Mouse (Mus musculus): ENCODE measurements at regions not wholly inside any gene's neighbourhood (a gene's known extent, or its start where the extent isn't known, plus 50 kb on each side); places are given as distances from the start of the nearest gene placed in this dataset.

GRCm38 (mm10) chr6:31221490-31221889 is 177.0 kb upstream of the Mkln1 start:
- Histone ChIP-seq H3K27me3 (replicated peaks) (peaks cover 70% of the 10 kb centered on the region), H3K9me3 (no peaks in the 10 kb centered on the region), H3K4me2 (peak overlapping the region; percentile 16; the same call in 1 of the 2 replicates), H3K27ac (replicated peaks) (no peak overlapping the region), H3K4me3 (no peak overlapping the region), H3K36me3 (no peaks in the 10 kb centered on the region), H3K9ac (no peak overlapping the region), H3K4me1 (peaks cover 36% of the 10 kb centered on the region)
- 39% methylated on average over 10 of the region's 10 CpGs for WGBS
- ATAC-seq (ENCODE audit: extremely low read depth, insufficient number of reproducible peaks, low FRiP score, low TSS enrichment): no peak

- no peak overlapping the region for H3K27ac ChIP-seq (replicated peaks)
- peaks cover 65% of the 10 kb centered on the region for H3K27me3 ChIP-seq (replicated peaks)
- WGBS: 71% methylated on average over 6 of the region's 6 CpGs
- H3K9ac ChIP-seq: no peak overlapping the region
- H3K4me1 ChIP-seq: peaks cover 32% of the 10 kb centered on the region
- H3K36me3 ChIP-seq: no peaks in the 10 kb centered on the region
- no peaks in the 10 kb centered on the region for H3K9me3 ChIP-seq
- ATAC-seq (ENCODE audit: extremely low read depth, insufficient number of reproducible peaks, low FRiP score, low TSS enrichment): no peak
- 0 out of 2 replicates have a peak overlapping the region, but pooled peaks have one; percentile 16 for H3K4me2 ChIP-seq
- H3K4me3 ChIP-seq: no peak overlapping the region
Observed at GRCm38 (mm10) chr6:31222024-31222579, 176.4 kb upstream of the Mkln1 start.

DNA sequence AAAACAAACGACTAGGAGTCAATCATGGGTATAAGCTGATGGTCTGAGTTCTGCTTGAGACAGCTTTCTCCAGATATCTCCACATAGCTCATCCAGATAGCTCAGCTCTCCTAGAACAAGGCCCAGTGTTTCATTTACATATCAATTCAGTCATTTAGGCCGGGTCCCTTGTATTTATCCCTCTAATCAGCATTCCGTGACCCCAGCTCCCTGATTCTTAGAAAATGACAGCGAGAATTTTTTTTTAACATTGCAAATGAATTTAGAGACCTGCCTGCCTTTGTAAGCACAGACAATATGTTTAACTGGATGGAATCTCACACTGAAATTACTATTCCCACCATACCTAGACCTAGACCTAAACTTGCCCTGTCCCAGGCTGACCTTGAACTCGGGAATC is 171.1 kb upstream of the Mkln1 start:
- Histone ChIP-seq H3K9ac (no peak overlapping the region), H3K4me3 (no peak overlapping the region), H3K36me3 (no peaks in the 10 kb centered on the region), H3K27ac (replicated peaks) (no peak overlapping the region), H3K4me2 (no peak overlapping the region), H3K4me1 (no peaks in the 10 kb centered on the region), H3K27me3 (replicated peaks) (peaks cover 15% of the 10 kb centered on the region), H3K9me3 (no peaks in the 10 kb centered on the region)
- 51% methylated on average over 5 of the region's 5 CpGs for WGBS
- no peak for ATAC-seq (ENCODE audit: extremely low read depth, insufficient number of reproducible peaks, low FRiP score, low TSS enrichment)

DNA sequence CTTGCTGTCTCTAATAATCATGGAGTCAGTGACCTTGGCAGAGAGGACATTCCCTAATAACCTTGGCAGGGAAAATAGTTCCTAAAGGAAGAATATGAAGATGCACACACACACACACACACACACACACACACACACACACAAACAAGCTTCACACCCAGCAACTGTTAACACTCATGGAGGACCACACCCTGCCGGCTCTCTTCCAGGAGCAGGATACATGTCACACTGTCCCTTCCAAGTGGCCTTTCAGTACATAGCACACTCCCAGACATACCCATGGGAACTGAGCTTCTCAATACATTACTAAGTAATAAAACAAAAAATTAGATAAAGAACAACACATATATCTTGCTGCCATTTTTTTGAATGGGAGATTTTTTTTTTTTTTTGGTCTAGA is 170.5 kb upstream of the Mkln1 start:
- H3K4me3 ChIP-seq: no peak overlapping the region
- no peak overlapping the region for H3K9ac ChIP-seq
- H3K27me3 ChIP-seq (replicated peaks): peaks cover 14% of the 10 kb centered on the region
- no peaks in the 10 kb centered on the region for H3K36me3 ChIP-seq
- H3K4me1 ChIP-seq: no peaks in the 10 kb centered on the region
- H3K9me3 ChIP-seq: no peaks in the 10 kb centered on the region
- 87% methylated on average over 1 of the region's 1 CpGs for WGBS
- no peak overlapping the region for H3K27ac ChIP-seq (replicated peaks)
- ATAC-seq (ENCODE audit: extremely low read depth, insufficient number of reproducible peaks, low FRiP score, low TSS enrichment): no peak
- H3K4me2 ChIP-seq: no peak overlapping the region

DNA sequence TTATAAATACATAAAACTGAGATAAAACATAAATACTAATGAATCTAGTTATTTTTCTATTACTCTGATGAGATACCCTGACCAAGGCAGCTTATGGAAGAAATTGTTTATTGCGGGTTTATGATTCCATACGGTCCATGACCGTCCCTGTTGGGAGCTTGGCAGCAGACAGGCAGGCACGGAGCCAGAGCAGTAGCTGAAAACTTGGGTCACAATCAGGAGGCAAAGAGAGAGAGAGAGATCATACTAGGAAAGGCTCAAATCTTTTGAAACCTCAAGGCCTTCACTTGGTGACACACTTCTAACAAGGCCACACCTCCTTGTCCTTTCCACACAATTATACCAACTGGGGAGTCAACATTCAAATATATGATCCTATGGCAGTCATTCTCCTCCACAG is 166.7 kb upstream of the Mkln1 start:
- H3K27ac ChIP-seq (replicated peaks): no peak overlapping the region
- ATAC-seq (ENCODE audit: extremely low read depth, insufficient number of reproducible peaks, low FRiP score, low TSS enrichment): no peak
- no peaks in the 10 kb centered on the region for H3K9me3 ChIP-seq
- WGBS: 78% methylated on average over 4 of the region's 4 CpGs
- no peaks in the 10 kb centered on the region for H3K4me1 ChIP-seq
- no peak overlapping the region for H3K9ac ChIP-seq
- H3K27me3 ChIP-seq (replicated peaks): no peaks in the 10 kb centered on the region
- no peak overlapping the region for H3K4me3 ChIP-seq
- no peaks in the 10 kb centered on the region for H3K36me3 ChIP-seq
- H3K4me2 ChIP-seq: no peak overlapping the region

DNA sequence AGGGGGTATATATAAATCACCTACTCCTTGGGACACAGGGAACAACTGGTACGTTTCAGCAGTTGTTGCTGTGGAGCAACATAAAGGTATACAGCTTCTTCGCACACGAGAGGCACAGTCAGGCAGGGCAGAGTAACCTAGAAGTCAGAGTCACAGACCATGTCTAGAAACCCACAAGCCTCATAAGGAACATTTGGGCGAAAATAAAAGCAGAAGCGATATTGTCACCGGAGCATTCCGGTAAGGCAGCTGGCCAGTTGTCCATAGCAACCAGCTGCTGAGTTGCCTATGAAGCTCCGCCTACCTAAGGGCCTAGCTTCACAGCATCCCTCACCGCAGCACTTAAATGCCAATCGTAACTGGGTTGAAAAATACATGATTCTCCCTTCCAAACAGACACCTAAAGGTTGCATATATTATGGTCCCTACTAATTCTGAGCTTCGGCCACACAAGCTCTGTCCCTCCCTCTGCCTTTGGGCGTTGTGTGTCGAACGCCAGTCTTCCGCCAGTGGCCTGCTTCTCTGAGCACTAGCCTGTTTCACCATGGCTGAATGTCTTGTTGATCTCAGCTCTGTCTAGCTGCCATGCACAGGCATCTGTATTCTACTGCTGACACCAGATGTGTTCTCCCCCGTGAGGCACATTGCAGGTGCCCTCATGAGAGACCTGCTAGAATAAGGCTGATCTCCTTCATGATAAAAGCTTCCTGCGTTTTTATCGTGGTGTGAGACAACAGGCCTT is 165.1 kb upstream of the Mkln1 start:
- no peaks in the 10 kb centered on the region for H3K4me1 ChIP-seq
- no peaks in the 10 kb centered on the region for H3K9me3 ChIP-seq
- H3K27ac ChIP-seq (replicated peaks): no peak overlapping the region
- no peak overlapping the region for H3K9ac ChIP-seq
- no peaks in the 10 kb centered on the region for H3K36me3 ChIP-seq
- H3K27me3 ChIP-seq (replicated peaks): no peaks in the 10 kb centered on the region; the same call in 1 of the 2 replicates
- H3K4me2 ChIP-seq: no peak overlapping the region
- H3K4me3 ChIP-seq: no peak overlapping the region
- no peak for ATAC-seq (ENCODE audit: extremely low read depth, insufficient number of reproducible peaks, low FRiP score, low TSS enrichment)
- WGBS: 64% methylated on average over 18 of the region's 18 CpGs

GRCm38 (mm10) chr6:31240051-31240450 is 158.5 kb upstream of the Mkln1 start:
- no peak for ATAC-seq (ENCODE audit: extremely low read depth, insufficient number of reproducible peaks, low FRiP score, low TSS enrichment)
- no peaks in the 10 kb centered on the region for H3K9me3 ChIP-seq
- H3K27ac ChIP-seq (replicated peaks): no peak overlapping the region
- H3K36me3 ChIP-seq: no peaks in the 10 kb centered on the region
- H3K4me1 ChIP-seq: peaks cover 4% of the 10 kb centered on the region
- H3K4me2 ChIP-seq: peak overlapping the region; percentile 31; the same call in 1 of the 2 replicates
- H3K4me3 ChIP-seq: no peak overlapping the region
- peaks cover 12% of the 10 kb centered on the region for H3K27me3 ChIP-seq (replicated peaks)
- WGBS: 3% methylated on average over 9 of the region's 9 CpGs
- no peak overlapping the region for H3K9ac ChIP-seq

- H3K36me3 ChIP-seq: no peaks in the 10 kb centered on the region
- no peak overlapping the region for H3K9ac ChIP-seq
- no peak overlapping the region for H3K4me3 ChIP-seq
- peaks cover 5% of the 10 kb centered on the region; the same call in 1 of the 2 replicates for H3K9me3 ChIP-seq
- no peaks in the 10 kb centered on the region for H3K27me3 ChIP-seq (replicated peaks)
- H3K4me2 ChIP-seq: no peak overlapping the region
- H3K27ac ChIP-seq (replicated peaks): no peak overlapping the region
- no peak for ATAC-seq (ENCODE audit: extremely low read depth, insufficient number of reproducible peaks, low FRiP score, low TSS enrichment)
- peaks cover 7% of the 10 kb centered on the region; the same call in 1 of the 2 replicates for H3K4me1 ChIP-seq
- 61% methylated on average over 2 of the region's 2 CpGs for WGBS
Observed at GRCm38 (mm10) chr6:31250526-31250925, 148.0 kb upstream of the Mkln1 start.

- peak overlapping the region; percentile 22 for H3K4me3 ChIP-seq
- no peaks in the 10 kb centered on the region for H3K27me3 ChIP-seq (replicated peaks)
- H3K9ac ChIP-seq: peak overlapping the region; percentile 24; the same call in 1 of the 2 replicates
- peak overlapping the region; percentile 60 for H3K4me2 ChIP-seq
- H3K9me3 ChIP-seq: peaks cover 5% of the 10 kb centered on the region; the same call in 1 of the 2 replicates
- ATAC-seq (ENCODE audit: extremely low read depth, insufficient number of reproducible peaks, low FRiP score, low TSS enrichment): no peak
- H3K4me1 ChIP-seq: peaks cover 7% of the 10 kb centered on the region; the same call in 1 of the 2 replicates
- H3K27ac ChIP-seq (replicated peaks): no peak overlapping the region
- H3K36me3 ChIP-seq: no peaks in the 10 kb centered on the region
- WGBS: 24% methylated on average over 15 of the region's 15 CpGs
Observed at GRCm38 (mm10) chr6:31253251-31253935, 145.1 kb upstream of the Mkln1 start.

DNA sequence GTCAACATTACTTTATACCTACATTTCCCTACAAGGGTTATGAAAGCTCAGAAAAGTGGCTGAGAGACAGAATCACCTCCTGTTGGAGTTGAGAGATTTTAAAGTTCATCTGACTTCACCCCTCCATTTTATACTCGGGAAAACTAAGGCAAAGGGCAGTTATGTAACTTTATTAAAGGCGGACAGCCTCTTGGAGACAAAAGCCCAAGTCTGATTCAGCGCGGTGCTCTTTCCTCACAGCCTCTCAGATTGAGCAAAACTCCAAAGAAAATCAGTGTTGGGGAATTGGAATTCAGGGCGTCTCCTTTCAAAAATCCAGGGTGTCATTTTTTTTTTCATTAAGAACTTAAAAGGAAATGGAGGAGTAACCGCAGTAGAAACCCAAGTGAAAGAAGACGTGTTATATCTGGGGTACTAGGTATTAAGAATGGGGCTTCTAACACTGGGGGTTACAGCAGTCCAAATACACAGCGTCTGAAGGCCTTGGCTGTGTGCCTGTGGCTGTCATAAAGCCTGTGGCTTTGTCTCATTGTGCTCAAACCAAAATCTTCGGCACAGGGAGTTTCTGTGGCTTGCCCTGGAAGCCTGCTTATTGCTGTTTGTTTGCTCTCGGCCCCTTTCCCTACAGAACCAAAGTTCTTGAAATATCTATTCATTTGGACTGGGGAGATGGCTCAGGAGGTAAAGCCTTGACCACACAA is 137.7 kb upstream of the Mkln1 start:
- no peaks in the 10 kb centered on the region for H3K4me1 ChIP-seq
- no peak overlapping the region for H3K27ac ChIP-seq (replicated peaks)
- no peaks in the 10 kb centered on the region for H3K9me3 ChIP-seq
- WGBS: 71% methylated on average over 10 of the region's 10 CpGs
- ATAC-seq (ENCODE audit: extremely low read depth, insufficient number of reproducible peaks, low FRiP score, low TSS enrichment): no peak
- H3K27me3 ChIP-seq (replicated peaks): no peaks in the 10 kb centered on the region
- no peak overlapping the region for H3K4me2 ChIP-seq
- H3K36me3 ChIP-seq: no peaks in the 10 kb centered on the region
- H3K9ac ChIP-seq: no peak overlapping the region
- H3K4me3 ChIP-seq: no peak overlapping the region
